Mouse (Mus musculus) cortical plate, adult 2 months (tissue): ENCODE results near the gene Slc25a17. TPM values are rescaled to one million over a fixed set of nuclear protein-coding genes. Genes with fewer than 3 reads are reported as not detected.

Experiments
- H3K27ac ChIP-seq: fragments of 200-500 bp; 2 replicates; pipeline ENCODE4 v1.5.1; 2012; ENCODE audit warnings: low read length, control low read depth, inconsistent platforms; ENCODE audit not compliant: insufficient read depth
- H3K4me1 ChIP-seq: fragments of 200-500 bp; 2 replicates; pipeline ENCODE4 v1.6.1; 2011; ENCODE audit warnings: low read length; ENCODE audit not compliant: control insufficient read depth, insufficient read depth
- H3K4me3 ChIP-seq: fragments of 200-500 bp; 2 replicates; pipeline ENCODE4 v1.5.1; 2011; ENCODE audit warnings: mild to moderate bottlenecking, low read length, control low read depth; ENCODE audit not compliant: insufficient read depth
- CTCF ChIP-seq: fragments of 200-500 bp; IDR thresholded peaks from 2 replicates; pipeline ENCODE4 v1.5.1; 2011; ENCODE audit warnings: mild to moderate bottlenecking, control low read depth, low read length; ENCODE audit not compliant: insufficient read depth; ENCODE audit errors: extremely low read depth
- POLR2A ChIP-seq: fragments of 200-500 bp; IDR thresholded peaks from 2 replicates; pipeline ENCODE4 v1.6.1; 2011; ENCODE audit warnings: mild to moderate bottlenecking, low read length, control low read depth; ENCODE audit not compliant: insufficient read depth; ENCODE audit errors: extremely low read depth
- polyA plus RNA-seq: library from polyadenylated mRNA; depleted of rRNA; stranded (reverse); fragments of >200 nt; gene quantifications from 2 replicates; pipeline ENCODE4 v1.2.3, GENCODE M21; 2012

Gene Slc25a17
- polyA plus RNA-seq, 1 experiment: 47.7 TPM

DNA sequence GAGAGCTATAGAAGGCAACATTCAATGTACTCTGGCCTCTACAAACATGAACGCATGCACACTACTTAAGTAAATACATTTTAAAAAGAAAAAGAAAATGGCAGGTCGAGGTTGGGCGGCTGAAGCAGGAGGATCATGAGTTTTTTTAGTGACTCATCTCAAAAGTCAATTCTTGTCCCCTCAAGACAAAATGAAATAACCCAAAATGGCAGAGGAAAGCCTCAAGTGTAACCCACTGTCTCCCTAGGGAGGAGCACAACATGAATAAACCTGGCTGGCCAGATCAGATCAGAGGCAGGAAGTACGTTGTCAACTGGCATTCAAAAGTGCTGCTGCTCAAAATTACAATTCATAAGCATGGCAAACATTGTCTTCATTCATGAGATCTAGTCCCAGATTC is 28.1 kb downstream of the Slc25a17 start:
- Histone ChIP-seq H3K4me3 (no peak overlapping the region), H3K4me1 (peaks cover 4% of the 10 kb centered on the region; the same call in 1 of the 2 replicates), H3K27ac (no peak overlapping the region)
- TF ChIP-seq CTCF (no peak), POLR2A (no peak)

DNA sequence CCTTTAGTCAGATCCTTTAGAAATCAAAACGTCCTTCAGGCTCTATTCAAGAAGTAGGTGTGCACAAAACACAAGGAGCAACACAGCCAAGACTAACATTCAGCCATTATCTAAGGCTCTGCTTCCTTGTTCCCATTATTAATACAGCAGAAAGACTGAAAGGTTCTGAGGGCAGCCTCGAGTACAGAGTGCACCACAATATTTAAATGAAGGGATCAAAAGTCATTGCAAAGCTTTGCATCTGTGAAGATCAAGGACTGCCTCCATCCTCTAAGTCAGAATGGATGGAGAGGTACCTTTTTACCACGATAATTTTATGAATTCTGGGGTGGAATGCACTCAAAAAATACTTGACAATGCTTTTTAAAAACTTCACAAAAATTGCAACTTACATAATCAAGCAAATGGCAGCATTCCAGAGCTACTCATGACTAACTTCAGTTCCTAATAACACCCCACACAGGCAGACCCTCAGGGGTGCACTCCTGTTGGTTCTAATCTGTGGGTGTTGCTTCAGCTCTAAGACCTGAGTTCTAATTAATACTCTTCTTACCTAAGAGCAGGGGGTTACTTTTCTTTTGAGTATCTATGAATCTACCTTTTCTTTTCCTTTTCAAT is 29.7 kb downstream of the Slc25a17 start:
- H3K4me3 ChIP-seq: no peak overlapping the region
- no peaks in the 10 kb centered on the region for H3K4me1 ChIP-seq
- TF ChIP-seq POLR2A: no peak
- TF ChIP-seq CTCF: no peak
- H3K27ac ChIP-seq: peak overlapping the region; percentile 17; the same call in 1 of the 2 replicates

DNA sequence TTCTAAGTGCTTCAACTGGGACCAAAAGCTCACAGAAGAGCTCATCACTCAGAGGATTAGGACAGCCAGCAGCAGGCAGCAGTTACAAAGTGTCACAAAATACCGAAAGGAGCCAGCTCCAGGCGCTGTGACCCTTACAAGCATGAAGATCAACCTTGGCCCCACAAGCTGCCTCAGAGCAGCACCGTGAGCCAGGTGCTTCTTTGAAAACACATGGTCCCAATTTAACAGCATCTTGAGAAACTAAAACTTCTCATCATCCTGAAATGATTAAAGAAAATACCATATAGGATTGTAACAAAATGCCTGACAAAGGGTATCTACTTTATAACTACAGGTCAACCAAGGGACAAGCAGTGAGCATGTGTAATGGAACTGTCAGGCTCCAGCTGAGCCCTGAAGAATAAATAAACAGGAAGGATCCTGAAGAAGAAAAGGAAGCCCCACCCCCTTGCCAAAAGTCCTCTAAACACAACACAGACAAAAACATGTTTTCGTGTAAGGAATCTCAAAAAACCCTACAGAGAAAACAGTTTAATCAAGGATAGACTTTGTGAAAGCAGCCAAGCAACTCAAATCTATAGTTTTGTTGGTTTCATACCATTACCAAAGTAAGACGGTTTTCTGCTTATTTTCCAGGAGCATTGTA is 30.8 kb downstream of the Slc25a17 start:
- TF ChIP-seq CTCF (no peak), POLR2A (no peak)
- no peaks in the 10 kb centered on the region; the same call in 1 of the 2 replicates for H3K4me1 ChIP-seq
- no peak overlapping the region for H3K4me3 ChIP-seq
- no peak overlapping the region for H3K27ac ChIP-seq

DNA sequence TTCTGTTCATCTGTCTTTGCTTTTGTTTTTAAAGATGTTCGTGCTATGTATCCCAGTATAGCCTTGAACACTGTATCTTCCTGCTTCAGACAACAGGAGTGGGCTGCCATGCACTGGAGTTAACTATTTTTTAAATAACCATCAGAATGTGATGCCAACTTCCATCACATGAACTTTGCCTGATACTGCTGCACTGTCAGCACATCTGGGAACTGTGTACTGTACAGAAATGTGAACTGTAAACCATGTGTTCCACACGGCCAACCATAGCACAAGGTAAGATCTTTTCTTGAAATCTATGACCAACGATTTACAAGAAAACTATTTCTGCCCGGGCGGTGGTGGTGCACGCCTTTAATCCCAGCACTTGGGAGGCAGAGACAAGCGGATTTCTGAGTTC is 33.1 kb downstream of the Slc25a17 start:
- Histone ChIP-seq H3K4me3 (no peak overlapping the region), H3K4me1 (no peaks in the 10 kb centered on the region; the same call in 1 of the 2 replicates), H3K27ac (no peak overlapping the region)
- TF ChIP-seq CTCF: no peak
- TF ChIP-seq POLR2A: no peak

DNA sequence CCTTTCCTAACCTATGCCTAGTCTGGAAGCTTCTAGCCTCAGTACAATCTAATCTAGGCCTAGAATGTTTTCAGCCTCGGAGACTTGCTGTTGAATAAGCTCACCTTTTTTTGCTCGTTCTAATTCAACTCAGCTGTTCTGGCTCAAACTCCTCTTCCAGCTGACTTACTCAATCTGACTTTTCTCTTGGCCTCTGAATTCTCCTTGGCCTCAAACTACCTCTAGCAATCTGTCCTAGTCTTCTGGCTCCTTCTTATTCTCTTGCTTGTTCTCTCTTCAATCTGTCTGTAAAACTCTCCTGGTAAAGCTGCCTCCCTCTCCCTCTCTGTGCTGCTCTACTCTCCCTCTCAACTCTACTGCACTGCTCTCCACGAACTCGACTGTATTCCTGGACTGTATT is 35.6 kb downstream of the Slc25a17 start:
- Histone ChIP-seq H3K27ac (no peak overlapping the region), H3K4me3 (no peak overlapping the region), H3K4me1 (no peaks in the 10 kb centered on the region; the same call in 1 of the 2 replicates)
- TF ChIP-seq POLR2A (no peak), CTCF (no peak)

DNA sequence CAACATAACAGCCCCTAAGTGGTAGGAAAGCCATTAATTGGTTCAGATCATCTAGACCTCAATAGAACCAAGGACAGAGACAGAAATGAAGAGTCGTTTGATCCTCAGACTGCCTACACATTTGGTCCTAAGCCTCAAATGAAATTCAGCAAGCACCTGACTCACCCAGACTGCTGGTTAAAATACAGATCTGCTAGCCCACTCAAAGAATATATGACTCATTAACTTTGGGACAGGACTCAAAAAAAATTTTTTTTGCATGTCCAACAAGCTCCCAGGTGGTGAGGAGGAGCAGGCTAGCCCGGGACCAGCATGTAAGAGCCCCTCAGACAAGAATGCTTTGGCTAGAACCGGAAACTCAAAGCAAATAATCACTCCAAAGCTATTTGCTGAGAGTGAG is 40.5 kb downstream of the Slc25a17 start:
- H3K27ac ChIP-seq: no peak overlapping the region
- no peak overlapping the region for H3K4me3 ChIP-seq
- H3K4me1 ChIP-seq: no peaks in the 10 kb centered on the region; the same call in 1 of the 2 replicates
- no peak for TF ChIP-seq CTCF
- TF ChIP-seq POLR2A: no peak

DNA sequence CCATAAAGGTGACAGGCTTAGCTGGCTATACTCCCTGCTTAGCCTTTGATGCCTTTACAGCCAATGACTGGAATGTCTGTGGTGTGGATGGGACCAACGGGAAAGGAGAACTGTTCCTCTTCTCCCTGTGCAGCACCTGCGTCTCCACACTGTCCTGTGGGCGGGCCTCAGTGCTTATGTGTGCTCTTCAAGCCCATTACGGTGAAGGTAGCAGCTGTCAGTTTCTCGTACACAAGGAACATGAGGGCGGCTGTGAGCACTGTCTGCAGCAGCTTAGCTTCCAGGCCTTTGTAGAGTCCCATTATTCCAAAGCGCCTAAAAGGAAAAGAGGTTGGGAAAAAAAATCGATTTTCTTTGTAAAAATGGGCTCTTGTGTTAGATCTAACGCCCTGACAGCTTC is 41.1 kb downstream of the Slc25a17 start:
- no peak overlapping the region for H3K27ac ChIP-seq
- no peak overlapping the region for H3K4me3 ChIP-seq
- TF ChIP-seq CTCF: no peak
- TF ChIP-seq POLR2A: no peak
- H3K4me1 ChIP-seq: no peaks in the 10 kb centered on the region

DNA sequence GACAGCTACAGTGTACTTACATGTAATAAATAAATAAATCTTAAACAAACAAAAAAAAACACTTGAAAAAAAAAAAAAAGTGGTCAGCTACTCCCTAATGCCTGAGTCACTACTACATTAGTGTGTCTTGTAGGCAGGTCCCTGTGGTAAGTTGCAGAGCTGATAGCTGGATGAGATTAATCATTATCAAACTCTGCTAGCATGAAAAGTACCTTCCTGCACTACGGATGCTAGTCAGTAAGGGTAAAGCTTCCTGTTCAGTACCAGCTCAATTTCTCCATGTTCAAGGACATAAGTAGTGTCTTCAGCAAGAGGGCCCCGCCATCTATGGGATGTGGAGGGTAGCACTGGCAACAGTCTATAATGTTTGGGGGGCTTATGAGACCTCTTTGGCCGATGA is 46.7 kb downstream of the Slc25a17 start:
- Histone ChIP-seq H3K27ac (no peak overlapping the region), H3K4me1 (no peaks in the 10 kb centered on the region), H3K4me3 (no peak overlapping the region)
- TF ChIP-seq POLR2A (no peak), CTCF (no peak)

DNA sequence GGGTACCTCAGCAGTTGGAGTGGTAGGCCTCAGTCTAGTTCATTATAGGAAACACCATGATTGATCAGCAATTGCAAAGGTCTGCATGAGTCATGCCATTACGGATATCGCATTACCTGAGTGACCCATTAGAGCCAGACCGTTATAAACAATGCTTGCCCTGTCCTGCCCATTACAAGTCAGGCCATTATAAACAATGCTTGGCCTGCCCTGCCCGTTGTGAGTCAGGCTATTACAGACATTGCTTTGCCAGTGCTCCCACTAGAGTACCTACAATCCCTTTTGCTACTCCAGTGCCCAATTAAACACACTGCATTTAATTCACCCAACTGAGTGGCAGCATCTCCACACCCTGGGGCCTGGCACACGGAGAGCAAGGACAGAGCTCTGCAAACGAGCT is 49.6 kb downstream of the Slc25a17 start:
- TF ChIP-seq CTCF (no peak), POLR2A (no peak)
- H3K27ac ChIP-seq: no peak overlapping the region
- no peaks in the 10 kb centered on the region for H3K4me1 ChIP-seq
- H3K4me3 ChIP-seq: no peak overlapping the region

DNA sequence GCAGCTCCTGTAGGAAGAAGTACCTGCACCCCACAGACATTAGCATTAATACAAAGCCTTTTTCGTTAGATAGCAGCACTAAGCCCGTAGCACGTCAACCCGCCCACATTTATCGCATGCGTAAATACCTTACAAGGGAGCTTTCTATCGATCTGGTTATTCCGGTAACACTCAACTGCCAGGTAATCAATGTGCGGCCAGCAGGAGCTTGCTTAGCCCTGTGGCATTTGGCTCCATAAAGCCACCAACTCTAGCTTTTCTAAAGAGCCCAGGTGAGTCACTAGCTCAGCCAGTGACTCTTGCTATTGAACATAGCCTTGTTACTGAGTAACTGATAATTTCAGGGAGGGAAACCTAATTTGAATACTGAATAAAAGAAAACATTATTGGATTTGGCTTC is 50.3 kb downstream of the Slc25a17 start:
- Histone ChIP-seq H3K4me1 (no peaks in the 10 kb centered on the region), H3K4me3 (no peak overlapping the region)
- TF ChIP-seq POLR2A (no peak), CTCF (no peak)

DNA sequence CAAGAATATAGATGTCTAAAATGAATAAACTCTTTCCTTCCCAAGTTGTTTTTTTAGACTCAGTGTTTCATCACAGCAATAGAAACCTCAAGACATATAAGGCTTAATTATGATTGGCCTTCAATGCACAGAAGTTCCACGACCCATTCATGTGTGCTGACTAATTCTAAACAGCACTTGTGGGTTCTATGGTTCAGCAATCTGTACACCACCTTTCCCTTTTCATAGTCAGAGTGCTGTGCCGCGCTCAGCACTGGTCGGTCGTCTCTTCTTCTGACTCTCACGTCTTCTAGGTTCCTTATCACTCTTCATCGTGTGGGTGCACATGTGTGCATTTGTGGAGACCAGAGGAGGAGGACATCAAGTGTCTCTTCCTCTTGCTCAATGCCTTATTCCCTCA is 52.6 kb downstream of the Slc25a17 start:
- Histone ChIP-seq H3K4me3 (no peak overlapping the region), H3K4me1 (peaks cover 4% of the 10 kb centered on the region; the same call in 1 of the 2 replicates), H3K27ac (no peak overlapping the region)
- no peak for TF ChIP-seq POLR2A
- no peak for TF ChIP-seq CTCF

More for the DNA sequence above, 50.3 kb downstream of the Slc25a17 start:
- no peak overlapping the region for H3K27ac ChIP-seq
